9 mouse cellular contexts compared by ENCODE assay signal in the genomic region with DNA sequence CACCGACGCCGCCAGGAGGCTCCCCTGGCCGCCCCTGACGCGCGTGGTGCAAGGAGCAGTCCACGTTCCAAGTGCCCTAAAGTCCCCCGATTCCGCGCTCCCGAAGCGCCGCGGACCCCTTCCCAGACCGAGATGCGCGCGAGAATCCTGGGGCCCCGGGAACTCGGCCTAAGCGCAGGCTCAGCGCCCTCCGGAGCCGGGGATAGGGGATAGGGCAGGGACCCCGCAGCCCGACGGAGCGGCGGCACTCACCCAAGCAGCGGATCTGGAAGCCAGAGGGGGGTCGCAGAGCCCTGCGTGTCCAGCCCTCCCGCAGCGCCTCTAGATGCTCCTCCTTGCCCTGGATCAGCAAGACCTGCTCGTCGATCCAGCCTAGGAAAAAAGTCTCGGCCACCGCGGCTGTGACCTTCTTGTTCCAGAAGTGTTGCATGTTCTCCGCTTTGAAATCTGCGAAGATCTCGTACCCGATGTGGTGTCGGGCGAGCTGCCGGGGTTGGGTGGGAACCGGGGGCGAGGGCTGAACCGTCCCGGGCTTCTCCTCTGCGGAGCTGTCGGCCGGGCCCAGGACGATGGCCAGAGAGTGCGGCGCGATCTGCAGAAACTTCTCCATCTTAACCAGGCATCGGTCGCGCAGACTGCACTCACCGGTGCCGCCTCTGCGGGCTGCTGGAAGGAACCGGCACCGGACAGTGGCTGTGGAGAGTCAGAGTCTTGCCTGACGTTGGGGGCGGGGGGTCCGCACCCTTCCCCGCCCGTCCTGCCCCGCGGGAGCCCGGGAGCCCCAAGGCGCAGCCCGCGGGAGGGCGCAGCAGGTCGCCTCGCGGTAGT. TPM values are rescaled to one million over a fixed set of nuclear protein-coding genes. Genes with fewer than 3 reads are reported as not detected.
DNase-seq lines count a peak whose midpoint lies in the region; ATAC-seq and TF ChIP-seq lines count a peak whose summit lies in the region.
"Had no signal": no experiment of that assay in that cellular context is flagged by ENCODE, and none has a peak within 500 bp of the region (broad histone marks: within the 10 kb centered on the region; RNA-seq: fewer than 3 reads in every experiment).

No protein-coding gene starts in this region.

- WGBS in intestine, postnatal 0 days = under 1% methylated on average over 80 of the region's 81 CpGs
- WGBS in lung, embryonic 14.5 days = under 1% methylated on average over 81 of the region's 81 CpGs

- peak overlapping the region; percentile 53 for H3K9ac ChIP-seq in intestine, postnatal 0 days (ENCODE audit: low read depth, low read length)
- H3K9ac ChIP-seq in lung, embryonic 14.5 days = peak overlapping the region; percentile 65

- H3K9me3 ChIP-seq in intestine, postnatal 0 days (ENCODE audit: control insufficient read depth) = no peaks in the 10 kb centered on the region
- H3K9me3 ChIP-seq in lung, embryonic 14.5 days (ENCODE audit: low read depth, low read length) = no peaks in the 10 kb centered on the region

- no peaks in the 10 kb centered on the region; the same call in 1 of the 2 replicates for H3K4me1 ChIP-seq in intestine, postnatal 0 days (replicated peaks; ENCODE audit: control insufficient read depth, insufficient read depth, low read length)
- no peaks in the 10 kb centered on the region; the same call in 1 of the 2 replicates for H3K4me1 ChIP-seq in lung, embryonic 14.5 days (ENCODE audit: insufficient read depth)

- DNase-seq in left cerebral cortex, postnatal 36 days (ENCODE audit: low spot score in 2 of 2) = peak; percentile 10 to 12
- no peak for DNase-seq in left cerebral cortex, adult 11 months (ENCODE audit: low spot score)
- peak; percentile 34 to 47 for DNase-seq in adrenal gland, postnatal 36 days
- DNase-seq in gastrocnemius, postnatal 4 days (ENCODE audit: low spot score in 2 of 2) = peak; percentile 24 to 29
- peak; percentile 53 for DNase-seq in lung, embryonic 14.5 days
- DNase-seq in right cerebral cortex, postnatal 10 days (ENCODE audit: low spot score in 2 of 2) = peak; percentile 31 to 47
- DNase-seq in spleen, postnatal 14 days (ENCODE audit: low spot score in 2 of 2) = no peak

- H3K27ac ChIP-seq in intestine, postnatal 0 days (ENCODE audit: low read depth, low read length) = peak overlapping the region; percentile 41; the same call in 1 of the 2 replicates
- peak overlapping the region; percentile 85 for H3K27ac ChIP-seq in lung, embryonic 14.5 days (ENCODE audit: low read depth)
- H3K27ac ChIP-seq: macrophage had no signal

- ATAC-seq in intestine, postnatal 0 days = peak; percentile 55
- peak; percentile 76 for ATAC-seq in lung, embryonic 14.5 days (ENCODE audit: insufficient read depth)

- peak; percentile 37; the same call in 1 of the 2 replicates for TF ChIP-seq CTCF in intestine, postnatal 0 days (IDR thresholded peaks at IDR 0.05; ENCODE audit: low read depth)
- no peak for TF ChIP-seq CTCF in lung, embryonic 14.5 days (IDR thresholded peaks at IDR 0.05; ENCODE audit: low read depth)

- intact Hi-C loops in left cerebral cortex, postnatal 36 days (cut with DNase I) = loop anchor here (10.0 kb wide), 1 partner anchor 262 kb away; the partner anchor contains the start of gene Ing2

- H3K27me3 ChIP-seq in intestine, postnatal 0 days (replicated peaks; ENCODE audit: control insufficient read depth, insufficient read depth, low read length) = peaks cover 43% of the 10 kb centered on the region
- H3K27me3 ChIP-seq in lung, embryonic 14.5 days (ENCODE audit: insufficient read depth, low read length) = peaks cover 49% of the 10 kb centered on the region

- peak overlapping the region; percentile 98 for H3K4me2 ChIP-seq in intestine, postnatal 0 days (replicated peaks; ENCODE audit: low read depth)
- peak overlapping the region; percentile 90 for H3K4me2 ChIP-seq in lung, embryonic 14.5 days

- no peaks in the 10 kb centered on the region for H3K36me3 ChIP-seq in intestine, postnatal 0 days (ENCODE audit: control insufficient read depth, insufficient read depth)
- no peaks in the 10 kb centered on the region for H3K36me3 ChIP-seq in lung, embryonic 14.5 days (ENCODE audit: insufficient read depth)

- peak overlapping the region; percentile 75 for H3K4me3 ChIP-seq in intestine, postnatal 0 days (ENCODE audit: low read depth, low read length)
- peak overlapping the region; percentile 70 for H3K4me3 ChIP-seq in lung, embryonic 14.5 days (ENCODE audit: low read depth, low read length)

RNA-seq across cellular contexts. Expression of gene Stox2, which starts 33.3 kb away (rescaled TPM):
- total RNA-seq in left cerebral cortex, postnatal 36 days (2021) = 10 to 100 TPM; 73.3 to 87.6 TPM
- 10 to 100 TPM; 11.4 to 14.3 TPM for total RNA-seq in adrenal gland, postnatal 36 days (2021)
- total RNA-seq in gastrocnemius, postnatal 4 days (2021) = 10 to 100 TPM; 15.8 to 16.8 TPM
- polyA plus RNA-seq in intestine, postnatal 0 days (2015; fragmentation: Nextera tagmentation; extraction: Ambion mirVana) = 3.2 and 3.9 TPM in 2 replicates
- polyA plus RNA-seq in lung, embryonic 14.5 days (2014; fragmentation: Nextera tagmentation; extraction: Ambion mirVana) = 11.7 and 11.9 TPM in 2 replicates
- polyA plus RNA-seq: macrophage had no signal

Comparison
In these comparisons a context has a peak if more than half of its experiments do, and no peak if none do; other contexts are left out.
1. DNase-seq: peak in left cerebral cortex, postnatal 36 days (2 of 2), adrenal gland, postnatal 36 days (2 of 2), gastrocnemius, postnatal 4 days (2 of 2), lung, embryonic 14.5 days (single experiment) and right cerebral cortex, postnatal 10 days (2 of 2); none in left cerebral cortex, adult 11 months (single experiment) and spleen, postnatal 14 days (0 of 2).
2. RNA of gene Stox2, which starts 33.3 kb away (total RNA-seq): 73.3 to 87.6 TPM in left cerebral cortex, postnatal 36 days; 15.8 to 16.8 TPM in gastrocnemius, postnatal 4 days and 11.4 to 14.3 TPM in adrenal gland, postnatal 36 days; every median in the first group is over 4 times any median in the second.